Mouse (Mus musculus) stomach, postnatal 0 days (tissue): Measurements from ENCODE around the gene Tcf7l1.

ENCODE experiments used
- CTCF ChIP-seq: IDR thresholded peaks from 2 replicates; pipeline ENCODE4 v1.5.1; 2016; ENCODE audit warnings: antibody characterized with exemption, low read depth, mild to moderate bottlenecking, moderate library complexity
- EP300 ChIP-seq: optimal IDR thresholded peaks from 2 replicates; pipeline ENCODE3; 2016; ENCODE audit warnings: antibody characterized with exemption

DNA sequence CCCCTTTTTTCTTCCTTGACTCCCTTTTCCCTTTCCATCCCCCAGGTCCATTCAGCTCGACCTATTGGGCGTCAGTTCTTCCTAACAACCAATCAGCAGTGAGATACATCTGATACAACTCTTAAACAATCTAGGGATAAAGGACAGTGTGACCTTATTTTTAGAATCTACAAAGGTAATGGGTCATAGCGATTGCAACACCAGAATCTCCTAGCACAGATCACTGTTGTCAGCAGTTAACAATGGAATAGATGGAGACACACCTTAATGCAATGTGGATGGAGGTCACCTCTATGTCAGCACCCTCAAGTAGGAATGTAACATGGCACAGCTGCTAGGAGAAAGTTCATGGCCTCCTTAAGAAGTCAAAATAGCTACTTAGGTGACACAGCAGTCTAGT lies 166.1 kb downstream of the Tcf7l1 start:
- TF ChIP-seq CTCF (no peak), EP300 (no peak)
